Mouse (Mus musculus) heart, embryonic 13.5 days (tissue): ENCODE results near the gene Sstr5. TPM values are rescaled to one million over a fixed set of nuclear protein-coding genes. Genes with fewer than 3 reads are reported as not detected.

ENCODE experiments used
- ATAC-seq: fragments of 200-750 bp; cut with Nextera tagmentation; 2 replicates; pipeline ENCODE4 v1.8.0; 2017; ENCODE audit warnings: moderate TSS enrichment; ENCODE audit not compliant: insufficient number of reproducible peaks, low FRiP score, low TSS enrichment; ENCODE audit errors: extremely low read depth
- H3K27ac ChIP-seq: fragments of 300-500 bp; sonication (generic); replicated peaks from 2 replicates; pipeline ENCODE4 v1.5.1; 2015; ENCODE audit warnings: moderate library complexity, mild to moderate bottlenecking, inconsistent platforms
- H3K27me3 ChIP-seq: fragments of 300-500 bp; sonication (generic); replicated peaks from 2 replicates; pipeline ENCODE4 v1.6.1; 2015; ENCODE audit warnings: mild to moderate bottlenecking, inconsistent platforms
- H3K36me3 ChIP-seq: fragments of 300-500 bp; sonication (generic); 2 replicates; pipeline ENCODE4 v1.6.1; 2015; ENCODE audit warnings: mild to moderate bottlenecking, inconsistent platforms
- H3K4me1 ChIP-seq: fragments of 300-500 bp; sonication (generic); 2 replicates; pipeline ENCODE4 v1.6.1; 2015; ENCODE audit warnings: inconsistent platforms
- H3K4me2 ChIP-seq: fragments of 300-500 bp; sonication (generic); 2 replicates; pipeline ENCODE4 v1.6.1; 2015; ENCODE audit warnings: inconsistent platforms, mild to moderate bottlenecking, moderate library complexity
- H3K4me3 ChIP-seq: fragments of 300-500 bp; sonication (generic); 2 replicates; pipeline ENCODE4 v1.5.1; 2015; ENCODE audit warnings: moderate library complexity, mild to moderate bottlenecking, inconsistent platforms
- H3K9ac ChIP-seq: fragments of 300-500 bp; sonication (generic); 2 replicates; pipeline ENCODE4 v1.6.1; 2015; ENCODE audit warnings: inconsistent platforms, mild to moderate bottlenecking, moderate library complexity
- H3K9me3 ChIP-seq: fragments of 300-500 bp; sonication (generic); 2 replicates; pipeline ENCODE4 v1.6.1; 2016; ENCODE audit warnings: inconsistent platforms
- WGBS: fragments of 180-500 bp; shearing (Covaris S2); methylation state at CpG from one replicate; pipeline ENCODE4 v1.1.7; 2015; ENCODE audit warnings: mixed read lengths; 5-methylcytosine and 5-hydroxymethylcytosine counted together
- polyA plus RNA-seq: library from polyadenylated mRNA; unstranded; fragments of >200 nt; fragmentation: Nextera tagmentation; extraction: Ambion mirVana; gene quantifications from 2 replicates; pipeline ENCODE4 v1.2.1, GENCODE M21; 2015

Sstr5 gene
- polyA plus RNA-seq, 1 experiment from 2014 or later: 0.33 TPM

DNA sequence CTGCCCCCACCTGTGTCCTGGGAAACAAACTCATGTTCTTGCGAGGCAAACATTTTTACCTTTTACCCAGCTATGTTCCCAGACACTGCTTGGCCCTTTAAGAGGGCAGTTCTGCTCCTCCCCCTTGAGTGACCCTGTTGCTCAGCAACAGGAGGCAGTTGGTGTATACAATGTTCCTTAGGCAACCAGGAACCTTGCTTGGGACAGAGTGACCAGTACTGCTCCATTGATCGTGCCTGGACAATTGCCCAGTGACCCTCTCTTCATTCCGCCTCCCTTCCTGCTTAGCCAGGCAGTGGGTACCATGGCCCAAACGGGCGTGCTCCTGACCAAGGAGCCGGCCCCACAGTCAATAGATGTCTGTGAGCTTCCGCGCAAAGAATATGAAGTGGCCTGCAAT, 25.7 kb downstream of the Sstr5 start:
- Histone ChIP-seq H3K9ac (no peak overlapping the region), H3K4me3 (peak overlapping the region; percentile 24), H3K27ac (no peak overlapping the region), H3K4me1 (peaks cover 74% of the 10 kb centered on the region), H3K4me2 (peak overlapping the region; percentile 61), H3K9me3 (no peaks in the 10 kb centered on the region), H3K36me3 (no peaks in the 10 kb centered on the region), H3K27me3 (peaks cover 47% of the 10 kb centered on the region)
- ATAC-seq: no peak
- 35% methylated on average over 8 of the region's 8 CpGs for WGBS

DNA sequence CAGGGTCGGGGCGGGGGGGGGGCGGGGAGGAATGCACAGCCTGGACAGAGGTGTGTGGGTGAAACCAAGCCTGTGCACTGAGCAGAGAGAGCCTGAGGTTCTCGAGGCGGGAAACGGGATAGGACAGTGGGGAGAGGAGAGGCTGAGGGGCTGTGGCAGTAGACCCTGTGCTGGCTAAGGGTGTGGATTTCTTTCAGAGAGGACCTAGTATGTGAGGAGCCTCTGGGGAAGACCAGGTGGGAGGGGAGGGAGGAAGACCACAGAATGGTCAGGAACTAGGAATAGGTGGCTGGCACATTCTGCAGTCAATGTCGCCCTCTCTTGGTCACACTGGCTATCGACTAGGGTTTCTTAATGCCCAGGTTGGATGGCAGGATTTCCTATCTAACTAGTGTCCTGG, 27.3 kb downstream of the Sstr5 start:
- Histone ChIP-seq H3K9ac (no peak overlapping the region), H3K27ac (no peak overlapping the region), H3K4me1 (peaks cover 80% of the 10 kb centered on the region), H3K4me3 (no peak overlapping the region), H3K36me3 (no peaks in the 10 kb centered on the region), H3K9me3 (no peaks in the 10 kb centered on the region), H3K4me2 (no peak overlapping the region), H3K27me3 (peaks cover 34% of the 10 kb centered on the region)
- no peak for ATAC-seq
- 26% methylated on average over 7 of the region's 8 CpGs for WGBS

DNA sequence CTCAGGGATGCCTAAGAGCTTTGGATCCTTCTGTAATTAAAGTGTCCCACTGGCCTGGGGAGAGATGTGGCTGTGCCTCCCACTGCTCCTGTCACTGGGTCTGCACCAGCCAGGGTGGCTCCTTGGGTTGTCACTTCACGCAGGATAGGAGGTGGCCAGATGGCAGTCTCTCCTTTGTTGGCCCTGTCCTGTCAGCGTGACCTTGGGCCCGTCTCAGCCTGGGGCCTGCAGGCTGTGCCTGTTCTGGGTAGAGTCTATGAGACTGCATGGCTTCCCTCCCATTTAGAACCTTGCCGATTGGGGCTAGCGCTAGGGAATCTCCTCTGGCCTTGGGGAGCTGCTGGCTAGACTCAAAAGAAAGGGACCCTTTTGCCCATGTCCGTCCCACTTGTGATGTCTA, 28.8 kb downstream of the Sstr5 start:
- peak overlapping the region; percentile 44 for H3K9ac ChIP-seq
- H3K4me1 ChIP-seq: peaks cover 84% of the 10 kb centered on the region
- H3K9me3 ChIP-seq: no peaks in the 10 kb centered on the region
- WGBS: 34% methylated on average over 6 of the region's 6 CpGs
- H3K27ac ChIP-seq: peak overlapping the region; percentile 55; the same call in 1 of the 2 replicates
- H3K36me3 ChIP-seq: no peaks in the 10 kb centered on the region
- H3K27me3 ChIP-seq: peaks cover 23% of the 10 kb centered on the region
- H3K4me2 ChIP-seq: no peak overlapping the region
- H3K4me3 ChIP-seq: no peak overlapping the region
- ATAC-seq: no peak

DNA sequence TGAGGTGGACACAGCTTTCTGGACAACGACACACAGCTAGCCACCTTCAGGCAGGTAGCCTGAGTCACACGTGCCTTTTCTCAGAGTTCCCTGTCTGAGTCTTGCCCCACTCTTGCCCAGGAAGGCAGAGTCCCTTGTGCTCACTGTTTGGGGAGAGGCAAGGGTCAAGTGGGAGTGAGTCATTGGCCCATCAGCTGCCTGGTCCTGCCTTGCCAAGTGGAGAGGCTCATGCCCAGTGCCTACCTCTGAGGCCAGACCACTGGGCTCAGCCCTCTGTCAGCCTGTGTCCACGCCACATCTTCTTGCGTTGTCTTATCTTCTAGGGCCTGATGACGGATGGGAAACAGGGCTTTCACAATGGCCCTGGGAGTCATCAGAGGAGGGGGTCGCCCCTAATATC, 29.3 kb downstream of the Sstr5 start:
- 20% methylated on average over 6 of the region's 6 CpGs for WGBS
- Histone ChIP-seq H3K4me3 (no peak overlapping the region), H3K27ac (peak overlapping the region; percentile 55)

DNA sequence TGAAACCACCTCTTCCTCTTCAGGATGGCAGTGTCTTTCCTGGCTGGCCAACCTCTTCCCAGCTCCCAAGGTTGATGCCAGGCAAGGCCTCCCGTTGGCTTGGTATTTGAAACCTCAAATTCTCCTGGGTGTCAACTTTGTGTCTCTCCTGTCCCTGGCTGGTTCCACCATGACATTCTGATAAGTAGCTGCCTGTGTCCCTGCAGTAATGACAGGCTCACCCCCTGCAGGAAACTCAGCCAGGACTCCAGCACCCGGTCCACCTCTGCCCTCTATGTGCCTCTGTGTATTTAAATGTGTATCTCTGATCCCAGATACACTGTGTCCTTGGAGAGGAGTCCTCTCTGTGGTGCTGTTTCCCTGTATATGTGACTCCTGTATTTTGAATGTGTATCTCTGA, 30.8 kb downstream of the Sstr5 start:
- Histone ChIP-seq H3K27ac (peak overlapping the region; percentile 3), H3K4me2 (no peak overlapping the region), H3K36me3 (no peaks in the 10 kb centered on the region), H3K9me3 (no peaks in the 10 kb centered on the region), H3K27me3 (peaks cover 4% of the 10 kb centered on the region; the same call in 1 of the 2 replicates), H3K9ac (no peak overlapping the region), H3K4me1 (peaks cover 90% of the 10 kb centered on the region), H3K4me3 (no peak overlapping the region)
- ATAC-seq: no peak
- WGBS: 35% methylated on average over 2 of the region's 2 CpGs

More for the DNA sequence above, 29.3 kb downstream of the Sstr5 start:
- Histone ChIP-seq H3K4me1 (peaks cover 90% of the 10 kb centered on the region), H3K27me3 (peaks cover 18% of the 10 kb centered on the region), H3K9me3 (no peaks in the 10 kb centered on the region), H3K4me2 (no peak overlapping the region), H3K36me3 (no peaks in the 10 kb centered on the region), H3K9ac (no peak overlapping the region)
- ATAC-seq: no peak

DNA sequence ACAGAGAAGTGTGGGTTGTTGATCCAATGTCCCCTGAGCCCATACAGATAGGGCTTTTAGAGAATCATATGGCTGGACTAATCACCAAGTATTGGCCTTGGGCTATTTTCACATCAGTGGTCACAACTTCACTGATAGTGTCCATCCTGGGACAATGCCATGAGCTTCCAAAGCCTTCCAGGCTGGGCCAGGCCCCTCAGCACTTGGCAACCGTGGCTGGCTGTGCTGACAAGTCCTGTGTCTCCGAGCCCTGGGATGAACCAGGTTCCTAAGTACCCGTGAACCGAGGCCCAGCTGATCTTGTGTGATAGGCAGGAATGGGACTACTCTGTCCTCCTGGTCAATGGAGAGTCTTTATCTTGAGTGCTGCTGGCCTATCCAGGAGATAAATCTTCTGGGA, 33.0 kb downstream of the Sstr5 start:
- H3K4me2 ChIP-seq: 0 out of 2 replicates have a peak overlapping the region, but pooled peaks have one; percentile 54
- H3K9me3 ChIP-seq: peaks cover 5% of the 10 kb centered on the region; the same call in 1 of the 2 replicates
- H3K36me3 ChIP-seq: no peaks in the 10 kb centered on the region
- H3K4me1 ChIP-seq: peaks cover 78% of the 10 kb centered on the region
- H3K27ac ChIP-seq: peak overlapping the region; percentile 99
- no peaks in the 10 kb centered on the region for H3K27me3 ChIP-seq
- no peak overlapping the region for H3K4me3 ChIP-seq
- peak overlapping the region; percentile 47; the same call in 1 of the 2 replicates for H3K9ac ChIP-seq
- WGBS: 44% methylated on average over 4 of the region's 4 CpGs
- no peak for ATAC-seq

DNA sequence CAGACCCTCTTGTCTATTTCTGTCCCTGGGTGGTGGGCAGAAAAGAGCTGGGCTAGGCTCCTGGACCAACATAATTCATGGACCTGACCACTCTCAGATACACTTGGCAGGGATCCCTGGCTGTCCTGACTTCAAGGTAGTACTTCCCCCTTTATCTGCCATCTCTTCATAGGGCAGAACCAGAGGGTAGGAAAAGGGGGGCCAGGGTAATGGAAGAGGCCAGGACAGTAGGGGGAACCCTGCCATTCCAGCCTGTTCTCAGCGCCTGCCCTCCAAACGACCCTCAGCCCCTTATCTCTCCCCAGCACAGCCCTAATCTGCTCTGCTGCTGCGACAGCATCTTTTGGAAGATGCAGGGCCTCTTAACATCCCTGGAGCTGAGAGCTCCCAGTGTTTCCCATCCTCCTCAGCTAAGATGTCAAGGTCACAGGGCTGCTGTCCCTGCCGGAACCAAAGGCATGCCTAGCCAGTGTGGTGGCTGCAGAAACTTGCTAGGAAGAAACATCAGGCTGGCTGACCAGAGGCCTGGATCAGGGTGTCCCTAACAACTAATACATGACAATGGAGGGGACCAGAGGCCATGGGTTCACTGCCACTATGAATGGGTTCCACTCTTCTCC, 33.7 kb downstream of the Sstr5 start:
- 0 out of 2 replicates have a peak overlapping the region, but pooled peaks have one; percentile 15 for H3K4me3 ChIP-seq
- peak overlapping the region; percentile 73 for H3K9ac ChIP-seq
- peak overlapping the region; percentile 99 for H3K27ac ChIP-seq
- peak overlapping the region; percentile 54 for H3K4me2 ChIP-seq
- H3K27me3 ChIP-seq: no peaks in the 10 kb centered on the region
- WGBS: 7% methylated on average over 4 of the region's 4 CpGs
- no peaks in the 10 kb centered on the region for H3K36me3 ChIP-seq
- peaks cover 5% of the 10 kb centered on the region; the same call in 1 of the 2 replicates for H3K9me3 ChIP-seq
- H3K4me1 ChIP-seq: peaks cover 72% of the 10 kb centered on the region
- ATAC-seq: no peak

DNA sequence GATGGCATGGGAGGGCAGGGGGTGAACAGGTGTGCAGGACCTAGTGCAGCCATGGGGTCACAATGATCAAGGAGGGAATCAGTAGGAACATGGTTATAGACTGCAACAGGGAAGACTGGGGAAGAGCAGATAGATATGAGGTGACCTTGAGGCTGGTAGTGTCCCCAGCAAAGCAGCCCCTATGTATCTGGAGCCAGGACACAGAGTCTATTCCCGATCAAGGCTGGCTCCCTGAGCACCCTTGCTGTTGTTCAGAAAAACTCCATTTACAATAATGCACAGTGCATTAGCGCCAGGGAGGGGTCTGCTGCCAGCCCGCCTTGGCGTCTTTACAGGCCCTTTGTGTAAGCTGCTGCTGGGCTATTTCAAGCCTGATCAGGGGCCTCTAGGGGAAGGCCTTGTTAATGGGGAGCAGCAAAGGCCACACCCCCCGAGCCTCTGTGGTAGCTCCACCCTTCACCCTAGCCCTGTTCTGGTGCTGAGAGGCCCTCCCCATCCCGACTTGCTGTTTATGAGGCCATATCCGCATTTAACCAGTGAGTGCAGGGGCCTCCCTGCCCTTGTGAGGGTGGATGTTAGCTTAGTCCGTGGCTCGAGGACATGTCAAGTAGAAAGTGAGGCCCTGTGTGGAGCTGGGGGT, 34.7 kb downstream of the Sstr5 start:
- Histone ChIP-seq H3K36me3 (no peaks in the 10 kb centered on the region), H3K27me3 (no peaks in the 10 kb centered on the region), H3K4me1 (peaks cover 61% of the 10 kb centered on the region), H3K4me3 (0 out of 2 replicates have a peak overlapping the region, but pooled peaks have one; percentile 15), H3K27ac (peak overlapping the region; percentile 99), H3K9me3 (peaks cover 5% of the 10 kb centered on the region; the same call in 1 of the 2 replicates), H3K4me2 (peak overlapping the region; percentile 54), H3K9ac (peak overlapping the region; percentile 73)
- peak; percentile 60 for ATAC-seq
- WGBS: 20% methylated on average over 9 of the region's 9 CpGs

DNA sequence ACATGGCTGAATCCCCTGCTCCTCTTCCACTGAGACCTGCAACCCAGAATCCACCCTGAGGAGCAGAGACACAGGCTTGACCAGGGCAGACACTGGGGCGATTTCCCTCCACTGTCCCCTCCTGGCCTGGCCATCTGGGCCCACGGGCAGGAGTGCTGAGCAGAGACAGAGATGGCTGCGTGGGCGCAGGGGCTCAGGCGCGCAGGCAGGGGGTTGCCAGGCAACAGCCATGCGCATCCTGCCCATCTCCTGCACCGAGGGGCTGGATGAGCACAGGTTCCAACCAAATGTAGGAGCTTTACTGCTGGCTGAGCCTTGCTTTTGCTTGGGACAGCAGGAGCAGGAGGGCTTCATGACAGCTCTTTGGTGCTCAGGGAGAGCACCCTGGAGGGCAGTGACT, 40.5 kb downstream of the Sstr5 start:
- ATAC-seq: no peak
- 71% methylated on average over 8 of the region's 8 CpGs for WGBS
- no peak overlapping the region for H3K4me3 ChIP-seq
- no peak overlapping the region for H3K4me2 ChIP-seq
- H3K27ac ChIP-seq: no peak overlapping the region
- H3K4me1 ChIP-seq: peaks cover 14% of the 10 kb centered on the region
- peaks cover 5% of the 10 kb centered on the region; the same call in 1 of the 2 replicates for H3K9me3 ChIP-seq
- H3K36me3 ChIP-seq: no peaks in the 10 kb centered on the region
- no peak overlapping the region for H3K9ac ChIP-seq
- H3K27me3 ChIP-seq: no peaks in the 10 kb centered on the region

DNA sequence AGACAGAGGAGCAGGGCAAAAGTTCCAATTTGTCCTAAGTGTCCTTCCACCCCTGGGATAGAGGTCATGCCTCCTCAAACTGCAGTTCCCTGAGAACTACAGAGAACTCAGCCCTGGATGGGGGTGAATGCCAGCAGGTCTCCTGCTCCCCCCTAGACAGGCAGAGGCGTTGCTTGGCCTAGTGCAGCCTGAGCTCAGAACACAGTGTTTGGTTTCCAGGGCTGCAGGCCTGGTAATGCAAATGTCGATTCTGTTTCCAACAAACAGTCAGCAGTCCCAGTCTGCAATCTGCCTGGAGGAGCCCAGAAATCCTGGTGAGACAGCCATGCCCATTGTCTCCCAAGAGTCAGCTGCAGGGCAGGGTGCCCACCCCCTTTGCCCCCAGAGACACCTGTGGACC, 42.8 kb downstream of the Sstr5 start, which contains the start of gene Tekt4:
TSS of gene Tekt4 (plus strand) at position 344 of the 400 bp plus-strand sequence.
- peak within 1 kb of the TSS; percentile 30; the same call in 1 of the 2 replicates for H3K9ac ChIP-seq
- H3K4me3 ChIP-seq: no peak within 1 kb of the TSS
- H3K27me3 ChIP-seq: no peaks in the 10 kb centered on the region
- H3K4me1 ChIP-seq: peaks cover 18% of the 10 kb centered on the region
- no peak within 1 kb of the TSS for H3K4me2 ChIP-seq
- no peak within 1 kb of the TSS for H3K27ac ChIP-seq
- no peaks in the 10 kb centered on the region for H3K36me3 ChIP-seq
- ATAC-seq: no peak
- 38% methylated on average over 2 of the region's 2 CpGs for WGBS
- H3K9me3 ChIP-seq: no peaks in the 10 kb centered on the region

DNA sequence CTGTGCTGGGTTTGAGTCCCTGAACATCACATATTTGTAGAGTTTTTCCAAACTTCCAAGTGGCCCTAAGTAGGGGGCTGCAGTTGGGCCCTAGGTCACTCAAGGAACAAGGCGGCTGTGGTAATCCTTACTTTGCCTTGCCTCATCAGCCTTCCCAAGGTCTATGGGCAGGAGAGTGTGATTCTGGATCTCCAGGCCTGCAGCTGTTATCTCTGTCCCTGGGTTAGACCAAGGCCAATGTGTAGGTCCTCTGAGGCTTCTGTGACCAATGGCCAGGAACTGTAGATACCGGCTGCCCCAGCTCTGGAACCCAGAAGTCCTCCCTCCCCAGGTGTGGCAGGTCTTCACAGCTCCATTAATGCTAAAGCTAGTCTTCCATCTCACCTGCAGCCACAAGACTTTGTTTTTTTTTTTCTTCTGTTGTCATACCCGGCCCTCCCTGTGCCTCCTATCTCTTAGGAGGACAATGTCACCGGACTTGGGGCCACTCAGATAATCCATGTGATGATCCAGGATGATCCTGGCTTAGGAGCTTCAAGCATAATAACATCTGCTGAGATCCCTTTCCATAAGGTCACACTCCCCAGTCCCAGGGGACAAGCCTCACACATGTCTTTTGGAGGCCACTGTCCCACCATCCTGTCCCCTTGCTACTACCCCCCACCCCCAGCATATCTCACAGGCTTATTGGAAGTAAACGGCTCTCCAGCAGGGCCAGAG, 44.7 kb downstream of the Sstr5 start:
- Histone ChIP-seq H3K4me2 (no peak overlapping the region), H3K27me3 (peaks cover 5% of the 10 kb centered on the region; the same call in 1 of the 2 replicates), H3K9me3 (no peaks in the 10 kb centered on the region), H3K36me3 (no peaks in the 10 kb centered on the region), H3K27ac (no peak overlapping the region), H3K4me3 (no peak overlapping the region), H3K4me1 (peaks cover 15% of the 10 kb centered on the region), H3K9ac (no peak overlapping the region)
- ATAC-seq: no peak
- WGBS: 73% methylated on average over 5 of the region's 5 CpGs
